Comparison of ENCODE assay signal across 8 mouse cellular contexts in the genomic region with DNA sequence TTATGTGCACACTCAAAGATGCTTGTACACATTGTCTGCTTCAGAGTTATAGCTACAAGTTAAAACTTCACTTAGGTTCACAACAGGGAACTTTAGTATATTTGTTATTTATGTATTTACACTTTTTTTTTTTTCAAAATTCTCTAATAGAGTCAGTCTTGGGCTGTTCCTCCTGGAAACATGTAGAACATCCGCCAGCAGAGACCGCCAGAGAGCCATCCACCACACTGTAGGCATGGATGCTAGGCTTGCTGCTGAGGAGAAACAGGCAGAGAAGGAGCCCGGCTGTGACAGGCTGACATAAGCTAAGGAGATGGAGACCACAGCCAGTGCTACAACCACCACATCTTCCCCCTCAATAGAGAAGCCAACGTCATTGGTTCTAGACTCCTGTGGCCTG. TPM values are rescaled to one million over a fixed set of nuclear protein-coding genes. Genes with fewer than 3 reads are reported as not detected.
DNase-seq lines count a peak whose midpoint lies in the region; ATAC-seq lines count a peak whose summit lies in the region.

No protein-coding gene starts in this region.

- peak; percentile 98 for ATAC-seq in frontal cortex, adult (ENCODE audit: low TSS enrichment)
- peak; percentile 93 for ATAC-seq in hindbrain, embryonic 15.5 days (ENCODE audit: low FRiP score, low read depth)

- no peaks in the 10 kb centered on the region for H3K9me3 ChIP-seq in hindbrain, embryonic 15.5 days

- 0 out of 2 replicates have a peak, but pooled peaks cover 4% of the 10 kb centered on the region for H3K4me1 ChIP-seq in hindbrain, embryonic 15.5 days (replicated peaks)

- H3K36me3 ChIP-seq in hindbrain, embryonic 15.5 days = no peaks in the 10 kb centered on the region

- no peaks in the 10 kb centered on the region for H3K27me3 ChIP-seq in hindbrain, embryonic 15.5 days

- peak; percentile 70 for DNase-seq in Muller cell, postnatal 12 days (ENCODE audit: inconsistent ontology term)
- DNase-seq in cerebellum, adult 18-20 months = peak; percentile 81 to 85
- DNase-seq in layer of hippocampus, postnatal 25 days (ENCODE audit: extremely low spot score in 1 of 2, low spot score in 1 of 2) = peak; percentile 71 to 94
- DNase-seq in lung, postnatal 4 days = peak; percentile 80 to 85
- peak; percentile 94 for DNase-seq in right cerebral cortex, adult 2 months (ENCODE audit: low spot score in 2 of 2)
- peak; percentile 47 for DNase-seq in urinary bladder, adult 2 months (ENCODE audit: low spot score)

- no peak overlapping the region for H3K9ac ChIP-seq in hindbrain, embryonic 15.5 days

- no peak overlapping the region for H3K27ac ChIP-seq in hindbrain, embryonic 15.5 days (replicated peaks)

- WGBS in hindbrain, embryonic 15.5 days = 6% methylated on average over 4 of the region's 4 CpGs

- no peak overlapping the region for H3K4me3 ChIP-seq in hindbrain, embryonic 15.5 days

- no peak overlapping the region for H3K4me2 ChIP-seq in hindbrain, embryonic 15.5 days

RNA-seq across cellular contexts. Expression of a gene that starts 44.7 kb away (rescaled TPM):
- polyA plus RNA-seq in hindbrain, embryonic 15.5 days (2015; fragmentation: Nextera tagmentation; extraction: Ambion mirVana) = 93.4 and 120 TPM in 2 replicates
- total RNA-seq in layer of hippocampus, postnatal 25 days (2021) = 100 to 1,000 TPM; 207 to 248 TPM
- 1,364 and 1,528 TPM in 2 replicates for polyA plus RNA-seq in urinary bladder, adult 2 months (2012; rRNA removed)

Comparison
In these comparisons a context has a peak if more than half of its experiments do, and no peak if none do; other contexts are left out.
1. RNA of a gene that starts 44.7 kb away (polyA plus RNA-seq): 1,364 to 1,528 TPM in urinary bladder, adult 2 months; 93.4 to 120 TPM in hindbrain, embryonic 15.5 days; every median in the first group is over 10 times any median in the second.
2. Peak in every context shown above with its lines, with median percentiles within 50 percentile points of each other: DNase-seq.